Mouse (Mus musculus) spleen, postnatal 10 days (tissue): ENCODE measurements around the gene Csf1.
"Not testable (repeated sequence)": the region's sequence is repeated elsewhere in the genome, so short reads cannot be mapped to it uniquely, and the experiment has no call there.

Experiments used
- DNase-seq, 2 experiments: peaks; one replicate each; pipeline ENCODE4 v3.0.0; 2021 to 2022; ENCODE audit warnings: low spot score in 2 of 2

The Csf1 gene

DNA sequence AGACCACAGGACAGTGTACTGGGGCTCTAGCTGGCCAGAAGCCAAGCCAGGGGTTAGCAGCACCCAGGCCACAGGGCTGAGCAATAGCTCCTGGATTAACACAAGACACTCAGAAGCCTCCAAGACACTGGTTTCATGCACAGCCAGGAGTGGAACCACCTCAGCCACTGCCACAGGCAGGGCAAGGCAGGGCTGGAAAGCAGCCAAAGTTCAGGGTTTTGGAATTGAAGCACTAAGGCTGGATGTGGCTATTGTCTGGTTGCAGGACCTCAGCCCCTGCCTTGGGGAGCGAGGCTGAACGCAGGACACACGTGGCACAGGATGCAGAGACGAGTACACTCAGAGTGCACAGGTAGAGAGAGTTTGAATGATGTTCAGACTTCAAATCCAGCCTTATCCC lies 10.8 kb downstream of the Csf1 start:
- no peak for DNase-seq

DNA sequence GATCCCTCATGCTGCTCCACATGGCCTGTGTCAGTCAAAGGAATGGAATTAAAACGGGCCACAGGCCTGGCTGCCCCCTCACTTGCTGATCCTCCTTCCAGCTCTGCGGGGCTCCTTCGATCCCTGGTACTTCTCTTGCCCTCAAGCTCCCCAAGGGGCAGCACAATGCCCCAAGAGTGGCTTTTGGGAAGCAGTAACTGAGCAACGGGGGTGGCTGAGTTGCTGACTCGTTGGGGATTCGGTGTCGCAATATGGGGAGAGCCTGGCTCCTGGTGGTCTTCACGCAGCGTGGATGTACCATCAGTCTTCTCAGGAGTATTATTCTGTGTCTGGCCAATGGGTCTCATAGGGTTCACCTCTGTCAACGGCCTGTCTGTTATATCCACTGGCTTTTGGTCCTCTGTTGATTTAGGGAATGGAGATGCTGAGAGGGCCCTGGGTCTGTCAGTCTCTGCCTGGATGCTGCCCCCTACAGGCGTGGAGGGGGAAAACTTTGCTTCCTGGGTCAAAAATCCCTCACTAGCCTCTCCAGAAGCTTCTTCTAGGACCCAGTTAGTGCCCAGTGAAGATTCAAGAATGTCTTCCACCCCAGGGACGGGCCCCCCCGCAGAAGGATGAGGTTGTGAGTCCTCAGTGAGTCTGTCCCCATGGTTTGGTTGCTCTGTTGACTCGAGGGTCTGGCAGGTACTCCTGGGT lies 11.9 kb downstream of the Csf1 start:
- no peak for DNase-seq

GRCm38 (mm10) chr3:107746026-107746425 lies 14.2 kb downstream of the Csf1 start:
- no peak for DNase-seq

DNA sequence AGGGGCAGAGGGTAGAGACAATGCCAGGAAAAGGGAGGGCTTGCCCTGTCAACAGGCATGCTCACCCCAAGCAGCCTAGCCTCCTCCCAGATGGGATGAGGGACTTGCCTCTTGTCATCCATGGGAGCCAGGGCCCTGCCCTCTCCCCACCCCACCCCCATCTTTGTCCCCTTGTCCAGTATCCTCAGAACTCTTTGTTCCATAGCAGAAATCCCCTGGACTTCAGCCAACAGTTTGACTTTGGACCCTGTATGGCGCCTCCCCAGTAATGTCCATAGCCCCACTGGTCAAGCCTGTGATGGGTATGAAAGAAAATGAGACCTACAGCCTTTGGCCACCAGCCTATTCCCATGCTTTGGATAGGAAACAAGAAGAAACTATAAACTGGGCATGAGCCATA lies 16.6 kb downstream of the Csf1 start:
- no peak for DNase-seq

- no peak for DNase-seq
These were observed 17.2 kb downstream of the Csf1 start for GRCm38 (mm10) chr3:107743107-107743506.

DNA sequence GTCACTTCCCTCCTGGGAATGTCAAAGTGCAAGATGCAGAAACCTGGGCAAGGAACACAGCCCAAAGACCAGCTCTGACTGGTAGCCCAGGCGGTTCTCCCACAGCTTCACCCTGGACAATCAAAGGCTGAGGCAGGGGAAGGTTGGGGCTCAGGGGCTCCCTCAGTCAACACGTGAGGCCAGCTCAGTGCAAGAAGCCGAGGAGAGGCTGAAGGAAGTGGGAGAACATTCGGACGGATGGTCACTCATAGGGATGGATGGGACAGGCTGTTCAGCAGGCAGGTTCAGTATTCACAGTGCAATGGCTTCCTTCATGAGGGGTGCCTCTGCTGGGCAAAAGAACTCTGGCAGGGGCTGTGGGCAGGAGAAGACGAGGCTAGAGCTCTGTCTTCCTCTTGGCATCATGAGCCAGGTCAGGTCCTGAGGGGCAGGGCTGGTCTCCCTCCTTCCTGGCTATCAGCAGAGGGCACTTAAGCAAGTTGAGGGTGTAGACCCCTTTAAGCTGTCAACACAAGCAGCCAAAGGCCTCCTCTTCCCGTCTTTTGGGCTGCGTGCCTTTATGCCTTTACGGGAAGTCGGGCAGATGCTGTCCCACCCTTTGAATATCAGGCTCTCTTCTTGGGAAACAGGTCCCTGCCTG lies 18.1 kb downstream of the Csf1 start:
- DNase-seq, result no peak

- no peak for DNase-seq
These were observed 18.9 kb downstream of the Csf1 start for GRCm38 (mm10) chr3:107741387-107741786.

- no peak for DNase-seq
These were observed 19.6 kb downstream of the Csf1 start for GRCm38 (mm10) chr3:107740578-107741207.

GRCm38 (mm10) chr3:107739966-107740365 lies 20.3 kb downstream of the Csf1 start:
- no peak for DNase-seq

DNA sequence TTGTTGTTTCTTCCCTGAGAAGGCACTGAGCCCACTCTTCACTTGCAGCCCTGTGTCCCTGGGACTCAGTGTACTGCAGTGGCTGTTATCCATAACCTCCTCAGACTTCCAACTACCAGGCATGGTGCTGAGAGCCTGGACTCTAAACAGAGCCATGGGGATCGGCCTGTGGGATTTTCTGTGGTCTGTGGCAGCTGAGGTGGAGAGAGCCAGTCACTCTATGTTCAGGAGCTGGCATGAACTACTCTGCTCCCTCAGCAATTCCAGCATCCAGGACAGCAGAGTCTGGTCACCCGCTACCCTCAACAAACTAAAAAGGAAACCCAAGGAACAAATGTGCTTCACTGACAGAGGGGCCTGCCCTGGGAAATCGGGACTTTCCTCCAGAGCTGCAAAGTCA lies 20.8 kb downstream of the Csf1 start:
- DNase-seq, result no peak

GRCm38 (mm10) chr3:107738620-107739019 lies 21.6 kb downstream of the Csf1 start:
- DNase-seq, result no peak

- no peak for DNase-seq
These were observed 22.6 kb downstream of the Csf1 start for GRCm38 (mm10) chr3:107737609-107738190.

- not testable (repeated sequence) for DNase-seq
These were observed 24.6 kb downstream of the Csf1 start for GRCm38 (mm10) chr3:107735620-107736019.

- DNase-seq, result no peak
These were observed 26.9 kb downstream of the Csf1 start for GRCm38 (mm10) chr3:107733329-107733728.

DNA sequence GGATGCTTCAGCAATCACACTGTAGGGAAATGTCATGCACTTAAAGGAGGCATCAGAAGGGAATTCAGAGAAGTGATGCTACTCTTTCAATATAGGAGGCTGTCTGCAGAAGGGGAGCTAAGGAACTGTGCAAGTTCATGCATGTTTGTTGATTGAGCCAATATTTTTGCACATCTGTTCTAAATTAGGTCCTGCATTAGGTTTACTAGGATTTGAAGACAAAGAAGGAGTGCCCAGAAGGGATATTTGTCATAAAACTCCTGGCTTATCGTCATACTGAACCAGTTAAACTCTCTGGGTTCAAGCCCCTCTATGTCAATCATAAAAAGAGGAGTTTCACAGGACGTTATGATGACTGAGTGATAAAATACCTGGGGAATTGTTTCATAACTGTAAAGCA lies 30.0 kb downstream of the Csf1 start:
- no peak for DNase-seq

GRCm38 (mm10) chr3:107728509-107728908 lies 31.8 kb downstream of the Csf1 start:
- no peak for DNase-seq

GRCm38 (mm10) chr3:107715971-107716370 lies 44.3 kb downstream of the Csf1 start:
- no peak for DNase-seq

- DNase-seq, result no peak
These were observed 45.9 kb downstream of the Csf1 start for GRCm38 (mm10) chr3:107714276-107714933.

- no peak for DNase-seq
These were observed 48.2 kb downstream of the Csf1 start for GRCm38 (mm10) chr3:107712081-107712480.

DNA sequence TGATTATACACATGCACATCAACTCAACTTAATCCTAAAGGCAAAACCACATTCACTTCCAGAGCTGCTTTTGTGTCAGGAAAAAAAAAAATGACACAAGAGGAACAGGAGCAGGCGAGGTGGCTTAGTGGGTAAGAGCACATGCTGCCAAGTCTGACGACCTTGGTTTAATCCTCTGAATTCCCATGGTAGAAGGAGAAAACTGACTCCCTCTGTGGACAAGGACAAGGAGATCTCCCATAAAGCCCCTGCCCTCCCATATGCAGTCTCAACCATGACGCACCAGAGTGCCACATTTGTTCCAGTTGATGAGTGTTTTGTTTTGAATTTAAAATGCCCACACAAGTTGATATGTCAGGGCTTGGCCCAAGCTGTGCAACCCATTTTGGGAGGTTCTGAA lies 51.1 kb downstream of the Csf1 start:
- no peak for DNase-seq

DNA sequence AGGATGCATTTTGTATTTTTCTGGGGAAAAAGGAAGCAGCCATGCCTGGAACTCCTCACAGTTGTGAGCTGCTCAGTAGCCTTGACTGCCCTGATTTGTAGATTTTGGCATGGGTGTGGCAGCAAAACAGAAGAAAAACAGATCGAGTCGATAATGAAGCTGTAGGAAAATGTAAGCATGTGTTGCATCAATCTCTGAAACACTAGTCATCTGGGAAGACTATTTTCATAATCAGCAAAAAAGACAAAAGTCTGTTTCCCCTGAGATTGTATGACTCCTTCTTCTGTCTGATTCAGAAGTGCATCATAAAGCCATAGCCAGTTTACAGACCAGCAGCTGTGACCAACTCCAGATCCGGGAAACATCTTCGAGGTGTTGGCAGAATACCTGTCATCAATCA lies 53.0 kb downstream of the Csf1 start:
- DNase-seq, result no peak

- DNase-seq, result no peak
These were observed 54.1 kb downstream of the Csf1 start for GRCm38 (mm10) chr3:107706164-107706563.
